9 mouse cellular contexts compared by ENCODE assay signal in the genomic region with DNA sequence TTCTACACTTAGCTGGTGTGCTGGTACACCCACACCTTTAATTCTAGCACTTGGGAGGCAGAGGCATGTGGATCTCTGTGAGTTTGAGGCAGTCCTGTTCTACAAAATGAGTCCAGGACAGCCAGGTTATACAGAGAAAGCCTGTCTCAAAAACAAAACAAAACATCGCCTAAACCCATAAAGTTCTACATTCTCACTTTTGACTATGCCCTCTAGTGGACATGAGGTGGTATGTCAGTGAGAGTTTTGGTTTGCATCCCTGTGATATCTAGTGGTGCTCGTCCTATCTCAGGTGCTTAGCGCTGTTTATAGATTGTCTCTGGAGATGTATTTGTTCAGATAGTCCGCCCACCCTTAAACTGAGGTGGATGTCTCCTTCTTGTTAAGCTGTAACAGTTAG. TPM values are rescaled to one million over a fixed set of nuclear protein-coding genes. Genes with fewer than 3 reads are reported as not detected.
DNase-seq lines count a peak whose midpoint lies in the region; ATAC-seq and TF ChIP-seq lines count a peak whose summit lies in the region.
"Had no signal": no experiment of that assay in that cellular context is flagged by ENCODE, and none has a peak within 500 bp of the region (broad histone marks: within the 10 kb centered on the region; RNA-seq: fewer than 3 reads in every experiment).

No protein-coding gene starts in this region.

- no peak for ATAC-seq in hindbrain, embryonic 14.5 days (ENCODE audit: low FRiP score)
- no peak for ATAC-seq in hindbrain, embryonic 13.5 days (ENCODE audit: low FRiP score)

- H3K9ac ChIP-seq in hindbrain, embryonic 14.5 days = no peak overlapping the region
- H3K9ac ChIP-seq in hindbrain, embryonic 13.5 days = no peak overlapping the region

- H3K27me3 ChIP-seq in hindbrain, embryonic 14.5 days (ENCODE audit: control insufficient read depth, insufficient read depth, low read length) = peaks cover 35% of the 10 kb centered on the region
- peaks cover 66% of the 10 kb centered on the region for H3K27me3 ChIP-seq in hindbrain, embryonic 13.5 days

- no peak overlapping the region for H3K4me2 ChIP-seq in hindbrain, embryonic 14.5 days (replicated peaks)
- H3K4me2 ChIP-seq in hindbrain, embryonic 13.5 days = no peak overlapping the region

- peak; percentile 74 for DNase-seq in hindbrain, embryonic 14.5 days (ENCODE audit: low spot score)
- peak; percentile 8 to 39 for DNase-seq in spleen, postnatal 36 days (ENCODE audit: low spot score in 2 of 2)
- DNase-seq in spleen, postnatal 4 days (ENCODE audit: low spot score in 2 of 2) = no peak
- DNase-seq in brain, embryonic 14.5 days (ENCODE audit: low read depth) = peak; percentile 22
- peak; percentile 31 for DNase-seq in lung, postnatal 14 days
- DNase-seq in frontal cortex, postnatal 25 days (ENCODE audit: low spot score in 2 of 2) = no peak
- DNase-seq in adrenal gland, adult 8-10 months = no peak

- no peaks in the 10 kb centered on the region for H3K4me1 ChIP-seq in hindbrain, embryonic 14.5 days (replicated peaks; ENCODE audit: control insufficient read depth, insufficient read depth, low read length)
- H3K4me1 ChIP-seq in hindbrain, embryonic 13.5 days (replicated peaks) = no peaks in the 10 kb centered on the region

- H3K27ac ChIP-seq in hindbrain, embryonic 14.5 days = no peak overlapping the region
- no peak overlapping the region for H3K27ac ChIP-seq in hindbrain, embryonic 13.5 days

- 41% methylated on average over 4 of the region's 4 CpGs for WGBS in hindbrain, embryonic 14.5 days
- WGBS in hindbrain, embryonic 13.5 days = 29% methylated on average over 4 of the region's 4 CpGs

- no peaks in the 10 kb centered on the region for H3K36me3 ChIP-seq in hindbrain, embryonic 14.5 days (replicated peaks; ENCODE audit: control insufficient read depth, insufficient read depth)
- no peaks in the 10 kb centered on the region for H3K36me3 ChIP-seq in hindbrain, embryonic 13.5 days

- no peak overlapping the region for H3K4me3 ChIP-seq in hindbrain, embryonic 14.5 days (replicated peaks; ENCODE audit: low read length)
- no peak overlapping the region for H3K4me3 ChIP-seq in hindbrain, embryonic 13.5 days

- TF ChIP-seq CTCF in brain, embryonic 14.5 days (IDR thresholded peaks at IDR 0.05; ENCODE audit: borderline replicate concordance, extremely low read depth, insufficient read depth, insufficient read length) = peak; percentile 59; the same call in 1 of the 2 replicates

- no peak for TF ChIP-seq POLR2A in brain, embryonic 14.5 days (IDR thresholded peaks at IDR 0.05; ENCODE audit: borderline replicate concordance, extremely low read depth, insufficient read depth, insufficient read length, poor library complexity, severe bottlenecking)

- no peaks in the 10 kb centered on the region for H3K9me3 ChIP-seq in hindbrain, embryonic 14.5 days (ENCODE audit: control insufficient read depth, low read length)
- H3K9me3 ChIP-seq in hindbrain, embryonic 13.5 days = no peaks in the 10 kb centered on the region

RNA-seq across cellular contexts. Expression of a gene that starts 6.5 kb away (rescaled TPM):
- polyA plus RNA-seq in hindbrain, embryonic 14.5 days (2014; fragmentation: Nextera tagmentation; extraction: Ambion mirVana) = 1.1 and 1.7 TPM in 2 replicates
- 1.2 and 1.9 TPM in 2 replicates for polyA plus RNA-seq in hindbrain, embryonic 13.5 days (2015; fragmentation: Nextera tagmentation; extraction: Ambion mirVana)
- 0.86 and 1.7 TPM in 2 replicates for polyA plus RNA-seq in brain, embryonic 14.5 days (2012; rRNA removed)
- total RNA-seq in adrenal gland, adult 8-10 months (2022) = 10 to 100 TPM in 2 of 4 experiments, 1 to 10 TPM in 2; 6.5 to 17.4 (median 10.1) TPM

RNA-seq across cellular contexts. Expression of a gene that starts 8.9 kb away (rescaled TPM):
- 0.44 and 0.90 TPM in 2 replicates for polyA plus RNA-seq in hindbrain, embryonic 14.5 days (2014; fragmentation: Nextera tagmentation; extraction: Ambion mirVana)
- 0.35 and 0.45 TPM in 2 replicates for polyA plus RNA-seq in hindbrain, embryonic 13.5 days (2015; fragmentation: Nextera tagmentation; extraction: Ambion mirVana)
- polyA plus RNA-seq in brain, embryonic 14.5 days (2012; rRNA removed) = 1.6 and 1.7 TPM in 2 replicates
- total RNA-seq in adrenal gland, adult 8-10 months (2022) = 1 to 10 TPM; 4.5 to 7.1 (median 6.2) TPM

RNA-seq across cellular contexts. Expression of a gene that starts 30.5 kb away (rescaled TPM):
- polyA plus RNA-seq in hindbrain, embryonic 14.5 days (2014; fragmentation: Nextera tagmentation; extraction: Ambion mirVana) = 0.25 TPM in 1 of 2 replicates, not detected in the other
- polyA plus RNA-seq in hindbrain, embryonic 13.5 days (2015; fragmentation: Nextera tagmentation; extraction: Ambion mirVana) = 0.12 and 0.26 TPM in 2 replicates
- polyA plus RNA-seq in brain, embryonic 14.5 days (2012; rRNA removed) = 0.09 and 0.10 TPM in 2 replicates
- 1 to 10 TPM; 2.2 to 3.9 (median 2.9) TPM for total RNA-seq in adrenal gland, adult 8-10 months (2022)

RNA-seq across cellular contexts. Expression of a gene that starts 39.1 kb away (rescaled TPM):
- polyA plus RNA-seq in hindbrain, embryonic 14.5 days (2014; fragmentation: Nextera tagmentation; extraction: Ambion mirVana) = 0.20 and 0.22 TPM in 2 replicates
- not detected in 2 replicates for polyA plus RNA-seq in hindbrain, embryonic 13.5 days (2015; fragmentation: Nextera tagmentation; extraction: Ambion mirVana)
- not detected in 2 replicates for polyA plus RNA-seq in brain, embryonic 14.5 days (2012; rRNA removed)
- total RNA-seq in adrenal gland, adult 8-10 months (2022) = 1 to 10 TPM in 3 of 4 experiments, under 1 TPM in 1; 0.56 to 2.7 (median 1.7) TPM
- total RNA-seq: layer of hippocampus, postnatal 14 days had no signal

Comparison
In these comparisons a context has a peak if more than half of its experiments do, and no peak if none do; other contexts are left out.
1. DNase-seq: peak in hindbrain, embryonic 14.5 days (single experiment), spleen, postnatal 36 days (2 of 2), brain, embryonic 14.5 days (single experiment) and lung, postnatal 14 days (single experiment); none in spleen, postnatal 4 days (0 of 2), frontal cortex, postnatal 25 days (0 of 2) and adrenal gland, adult 8-10 months (single experiment).